Comparison of ENCODE assay signal across 8 mouse cellular contexts in genomic region chr17:29614115-29615023, GRCm38 (mm10). TPM values are rescaled to one million over a fixed set of nuclear protein-coding genes. Genes with fewer than 3 reads are reported as not detected.
DNase-seq lines count a peak whose midpoint lies in the region; ATAC-seq and TF ChIP-seq lines count a peak whose summit lies in the region.

Rnf8 (plus strand) TSS chr17:29614790.
Gm28043 (plus strand) TSS chr17:29614876.

- peak within 1 kb of the TSS; percentile 98 for H3K9ac ChIP-seq in hindbrain, embryonic 13.5 days

- peaks cover 36% of the 10 kb centered on the region for H3K4me1 ChIP-seq in hindbrain, embryonic 13.5 days (replicated peaks)

- H3K36me3 ChIP-seq in hindbrain, embryonic 13.5 days: peaks cover 8% of the 10 kb centered on the region

- peak; percentile 86 for TF ChIP-seq CTCF in Patski (IDR thresholded peaks at IDR 0.05)

- peak within 1 kb of the TSS; percentile 95 for H3K27ac ChIP-seq in hindbrain, embryonic 13.5 days

- POLR2A ChIA-PET in Patski (lab: Charles Lee): interaction anchor here (0.8 to 1.6 kb wide), 2 partner anchors 46 to 83 kb away, joined by 4 to 6 read pairs; partner anchors contain the start of gene Cmtr1

- WGBS in hindbrain, embryonic 13.5 days: 2% methylated on average over 52 of the region's 52 CpGs

- H3K4me3 ChIP-seq in hindbrain, embryonic 13.5 days: peak within 1 kb of the TSS; percentile 97

- in situ Hi-C loops in Patski (cut with MboI; ENCODE audit: low pct_unique_long_range_greater_than_20kb): no loop called here

- peak; percentile 50 for DNase-seq in Patski (ENCODE audit: low read depth, low spot score)
- peak; percentile 96 to 97 for DNase-seq in cerebellum, postnatal 14 days
- peak; percentile 86 to 93 for DNase-seq in frontal cortex, postnatal 14 days (ENCODE audit: low spot score in 2 of 2)
- peak; percentile 86 to 90 for DNase-seq in layer of hippocampus, postnatal 25 days (ENCODE audit: extremely low spot score in 1 of 2, low spot score in 1 of 2)
- DNase-seq in lung, postnatal 25 days (ENCODE audit: low spot score): peak; percentile 94
- peak; percentile 96 for DNase-seq in retina, embryonic 14.5 days (ENCODE audit: low spot score)
- DNase-seq in thymus, postnatal 4 days: peak; percentile 98

- peak; percentile 71 for ATAC-seq in Patski
- peak; percentile 92 for ATAC-seq in hindbrain, embryonic 13.5 days (ENCODE audit: low FRiP score)

- peak within 1 kb of the TSS; percentile 75 for H3K4me2 ChIP-seq in hindbrain, embryonic 13.5 days

- no peaks in the 10 kb centered on the region for H3K9me3 ChIP-seq in hindbrain, embryonic 13.5 days

- H3K27me3 ChIP-seq in Patski: no peaks in the 10 kb centered on the region
- no peaks in the 10 kb centered on the region for H3K27me3 ChIP-seq in hindbrain, embryonic 13.5 days

- CTCF ChIA-PET in Patski (lab: Charles Lee): no interaction called here

RNA-seq across cellular contexts. Expression of gene Rnf8, which starts in this region (rescaled TPM):
- 46.2 TPM for polyA plus RNA-seq in Patski (2021)
- 79.2 and 83.4 TPM in 2 replicates for polyA plus RNA-seq in hindbrain, embryonic 13.5 days (2015; fragmentation: Nextera tagmentation; extraction: Ambion mirVana)
- total RNA-seq in layer of hippocampus, postnatal 25 days (2021): 10 to 100 TPM; 38.4 to 39.7 TPM

RNA-seq across cellular contexts. Expression of gene Gm28043, which starts in this region (rescaled TPM):
- 2.4 TPM for polyA plus RNA-seq in Patski (2021)
- 2.9 and 3.8 TPM in 2 replicates for polyA plus RNA-seq in hindbrain, embryonic 13.5 days (2015; fragmentation: Nextera tagmentation; extraction: Ambion mirVana)
- total RNA-seq in layer of hippocampus, postnatal 25 days (2021): 1 to 10 TPM; 2.6 to 5.0 TPM

Comparison
In these comparisons a context has a peak if more than half of its experiments do, and no peak if none do; other contexts are left out.
1. Peak in every context shown above with its lines: DNase-seq, ATAC-seq, H3K4me3 ChIP-seq and H3K27ac ChIP-seq.